Mouse (Mus musculus) olfactory bulb, adult 2 months (tissue): ENCODE results near the gene Cep295.

ENCODE experiments used
- CTCF ChIP-seq: fragments of 200-500 bp; IDR thresholded peaks from 2 replicates; pipeline ENCODE4 v1.5.1; 2012; ENCODE audit warnings: low read depth, mild to moderate bottlenecking, low read length, moderate library complexity; ENCODE audit not compliant: insufficient read depth
- POLR2A ChIP-seq: fragments of 200-500 bp; IDR thresholded peaks from 2 replicates; pipeline ENCODE4 v1.6.1; 2012; ENCODE audit warnings: mild to moderate bottlenecking, low read depth, low read length, moderate library complexity; ENCODE audit not compliant: insufficient read depth

DNA sequence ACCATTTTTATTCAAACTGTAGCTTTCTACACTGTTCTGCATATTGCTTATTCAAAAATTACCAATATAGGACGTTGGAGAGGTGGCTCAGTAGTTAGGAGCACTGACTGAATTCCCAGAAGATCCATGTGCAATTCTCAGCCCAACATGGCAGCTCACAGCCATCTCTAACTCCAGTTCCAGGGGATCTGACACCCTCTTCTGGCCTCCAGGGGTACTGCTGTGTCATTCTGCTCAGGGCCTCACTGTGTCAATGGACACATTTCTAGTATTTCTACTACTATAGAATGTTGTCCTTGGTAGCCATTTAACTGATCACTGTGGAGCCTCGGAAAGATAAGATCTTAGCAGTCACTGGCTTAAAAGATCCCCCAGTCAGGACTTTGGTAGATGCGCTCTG lies 72.1 kb downstream of the Cep295 start:
- TF ChIP-seq POLR2A (no peak), CTCF (no peak)
